Mouse (Mus musculus) heart, postnatal 25 days (tissue): Measurements from ENCODE around the gene Epha4. TPM values are rescaled to one million over a fixed set of nuclear protein-coding genes. Genes with fewer than 3 reads are reported as not detected.

Experiments
- DNase-seq: peaks from one replicate; pipeline ENCODE4 v3.0.0; 2022; ENCODE audit warnings: low spot score
- intact Hi-C: fragments of 180-260 bp; cut with DNase I; formaldehyde crosslinking; loops from one replicate; pipeline ENCODE4 v1.15.1; 2025
- total RNA-seq, 2 experiments: library from RNA; stranded (reverse); gene quantifications; 2 replicates each; pipeline ENCODE4 v1.2.3; 2021

Gene Epha4
- total RNA-seq, 2 experiments from 2014 or later = 27.4 to 28.7 TPM

DNA sequence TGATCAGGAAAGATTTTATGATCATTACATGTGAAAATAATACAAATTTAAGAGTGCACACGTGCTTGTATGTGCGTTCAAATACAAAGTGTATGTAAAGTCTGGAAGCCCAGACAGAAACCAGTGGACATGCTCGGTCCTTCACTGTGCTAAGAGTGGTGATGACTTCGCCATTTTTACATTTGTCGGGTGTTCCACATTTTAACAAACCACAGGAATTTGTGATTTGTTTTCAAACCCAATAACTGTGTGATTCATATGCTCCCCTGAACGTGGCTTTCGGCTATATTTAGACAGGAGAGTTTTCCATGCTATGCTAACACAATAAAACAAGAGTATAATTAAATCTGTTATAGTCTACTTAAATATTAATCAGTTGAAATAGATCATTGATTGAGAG is 25.5 kb downstream of the Epha4 start:
- intact Hi-C loops = loop anchor here (1.0 kb wide), 1 partner anchor 22 kb away; no protein-coding TSS in a partner anchor

DNA sequence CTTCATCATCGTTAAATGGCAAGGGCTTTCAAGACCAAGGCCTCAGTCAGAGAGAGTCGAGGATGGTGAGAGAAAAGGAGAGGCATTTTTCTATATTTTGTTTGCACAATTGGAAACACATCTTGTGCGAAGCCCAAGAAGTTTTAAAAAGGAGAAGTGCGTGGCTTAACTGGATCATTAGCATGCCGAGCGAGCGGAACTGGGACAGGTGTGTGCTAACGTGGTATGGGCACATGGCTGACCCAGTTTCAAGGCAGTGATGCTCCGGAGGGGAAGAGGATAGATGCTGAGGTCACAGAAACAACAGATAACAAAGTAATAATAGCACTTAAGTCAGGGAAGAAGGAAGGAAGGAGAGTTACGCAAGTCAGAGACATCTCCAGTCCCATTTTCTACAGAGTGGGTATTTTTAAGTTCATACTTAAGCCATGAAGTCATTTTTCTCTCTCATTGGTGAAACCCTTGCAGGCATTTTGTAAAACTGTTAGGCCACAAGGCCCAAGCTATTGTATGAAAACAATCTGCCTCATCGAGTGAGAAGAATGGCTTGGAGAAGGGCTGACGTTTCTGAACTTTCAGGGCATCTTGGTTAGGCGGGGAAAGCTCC is 26.9 kb downstream of the Epha4 start:
- intact Hi-C loops = no loop called here
- no peak for DNase-seq

More for the DNA sequence above, 25.5 kb downstream of the Epha4 start:
- no peak for DNase-seq

DNA sequence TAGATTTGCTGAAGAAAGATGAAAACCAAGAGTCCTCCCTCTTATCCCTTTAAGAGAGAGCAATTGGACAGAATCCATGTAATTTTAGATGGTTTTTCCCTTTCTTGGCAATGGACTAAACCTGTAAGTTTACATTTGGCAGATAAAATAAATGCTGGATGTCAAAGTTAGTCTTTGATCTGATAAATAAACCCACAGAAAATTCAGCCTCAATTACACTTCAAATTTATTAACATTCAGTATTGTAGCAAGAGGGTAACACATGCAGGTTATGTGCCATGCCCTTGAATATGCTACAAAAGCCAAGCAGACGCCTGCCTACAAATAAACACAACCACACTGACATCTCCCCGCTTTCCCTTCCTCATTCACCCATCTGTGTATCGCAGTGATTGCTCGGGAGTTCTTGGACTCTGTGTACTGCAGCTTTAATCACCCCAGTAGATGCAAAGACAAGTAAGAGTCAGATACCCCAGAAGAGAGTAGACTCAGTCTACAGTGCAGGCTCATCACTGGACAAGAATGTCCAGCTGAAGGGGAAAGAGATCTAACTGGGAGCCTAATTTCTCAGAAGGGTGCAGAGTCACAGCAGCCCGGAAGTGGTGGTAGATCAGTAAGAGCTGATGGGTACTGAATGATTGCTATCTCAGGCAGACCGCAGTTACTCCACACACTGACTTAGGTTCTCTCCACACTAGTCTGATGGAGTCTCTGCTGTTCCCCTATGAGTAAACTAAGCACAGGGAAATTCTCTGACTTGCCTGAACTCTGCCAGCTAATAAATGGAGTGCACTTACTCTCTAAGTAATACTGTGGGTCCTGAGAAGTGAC is 29.9 kb downstream of the Epha4 start:
- DNase-seq = no peak
- intact Hi-C loops = no loop called here

GRCm38 (mm10) chr1:77475808-77476413 is 39.0 kb downstream of the Epha4 start:
- no peak for DNase-seq
- intact Hi-C loops = no loop called here

DNA sequence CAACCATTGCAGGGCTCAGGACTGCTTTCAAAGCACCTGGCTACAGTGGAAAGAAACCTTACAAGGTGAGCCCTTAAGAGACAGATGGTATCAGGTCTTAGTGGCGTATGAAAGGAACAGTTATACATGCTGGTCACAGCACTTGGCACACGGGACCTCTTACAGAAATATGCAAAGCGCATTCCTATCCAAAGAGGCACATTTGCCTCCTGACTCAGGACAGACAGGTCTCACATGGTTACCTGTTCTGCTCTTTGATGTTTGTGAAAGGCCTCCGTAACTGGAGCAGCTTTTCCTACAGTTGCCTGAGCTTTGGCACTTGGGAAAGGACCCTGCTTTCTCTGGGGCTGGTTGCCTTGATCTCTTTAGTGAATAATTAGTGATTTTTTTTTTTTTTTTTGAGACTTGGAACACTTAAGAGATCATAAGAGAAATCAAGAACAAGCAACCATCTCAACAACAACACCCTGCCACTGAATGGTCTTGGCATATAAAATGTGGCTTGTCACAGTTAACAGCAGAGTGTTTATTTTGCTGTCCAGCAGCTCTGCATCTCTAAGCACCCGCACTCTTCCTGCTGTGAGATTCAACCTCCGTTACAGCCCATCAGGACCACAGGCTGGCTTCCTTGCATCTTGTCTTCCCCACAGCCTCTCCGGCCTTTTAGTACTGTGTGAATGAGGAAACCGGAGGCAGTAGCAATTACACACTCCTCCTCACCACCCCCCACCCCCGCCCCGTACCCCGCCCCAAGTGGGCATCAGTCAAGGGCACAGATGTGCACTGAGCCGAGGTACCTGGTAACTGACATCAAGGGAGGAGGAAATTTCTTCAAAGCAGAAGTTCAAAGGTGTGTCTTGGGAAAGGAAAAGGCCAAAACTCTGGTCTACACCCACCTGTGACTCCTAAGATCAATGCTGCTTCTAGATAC is 41.2 kb downstream of the Epha4 start:
- intact Hi-C loops = no loop called here
- no peak for DNase-seq

DNA sequence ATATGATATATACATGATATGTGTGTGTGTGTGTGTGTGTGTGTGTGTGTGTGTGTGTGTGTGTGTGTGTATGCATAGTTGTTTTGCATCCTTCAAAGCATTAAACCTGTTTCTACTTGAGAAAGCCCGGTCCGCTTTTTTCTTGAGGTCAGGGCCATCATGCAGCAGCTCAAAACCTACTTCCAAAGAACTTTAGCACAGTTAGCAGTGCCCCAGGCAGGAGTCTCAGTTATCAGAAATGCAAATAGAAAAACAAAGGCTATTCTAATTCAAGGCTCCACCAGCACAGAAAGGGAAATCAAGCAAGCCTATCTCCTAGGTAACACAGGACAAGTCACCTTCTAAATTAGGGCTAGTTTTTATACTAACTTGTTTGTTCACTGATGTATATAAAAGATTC is 42.3 kb downstream of the Epha4 start:
- DNase-seq = no peak
- intact Hi-C loops = no loop called here

- no peak for DNase-seq
- intact Hi-C loops = no loop called here
These were observed 43.4 kb downstream of the Epha4 start for GRCm38 (mm10) chr1:77471447-77471846.

DNA sequence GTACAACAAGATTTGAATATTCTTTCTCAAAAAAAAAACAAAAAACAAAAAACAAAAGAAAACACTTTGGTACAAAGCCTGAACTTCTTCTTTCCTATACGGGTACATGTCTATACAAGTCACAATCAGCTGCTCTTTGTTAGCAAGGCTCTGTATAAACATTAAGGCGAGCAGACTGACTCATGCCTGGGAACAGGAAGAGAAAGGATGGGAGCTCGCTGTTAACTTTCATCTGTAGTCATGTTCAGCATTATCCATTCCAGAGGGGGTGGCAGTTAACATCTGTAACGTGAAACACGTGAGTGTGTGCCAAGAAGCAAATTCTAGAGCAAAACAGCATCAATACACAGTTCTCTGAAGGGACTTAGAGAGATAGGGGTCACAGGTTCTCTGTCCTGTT is 43.9 kb downstream of the Epha4 start:
- no peak for DNase-seq

DNA sequence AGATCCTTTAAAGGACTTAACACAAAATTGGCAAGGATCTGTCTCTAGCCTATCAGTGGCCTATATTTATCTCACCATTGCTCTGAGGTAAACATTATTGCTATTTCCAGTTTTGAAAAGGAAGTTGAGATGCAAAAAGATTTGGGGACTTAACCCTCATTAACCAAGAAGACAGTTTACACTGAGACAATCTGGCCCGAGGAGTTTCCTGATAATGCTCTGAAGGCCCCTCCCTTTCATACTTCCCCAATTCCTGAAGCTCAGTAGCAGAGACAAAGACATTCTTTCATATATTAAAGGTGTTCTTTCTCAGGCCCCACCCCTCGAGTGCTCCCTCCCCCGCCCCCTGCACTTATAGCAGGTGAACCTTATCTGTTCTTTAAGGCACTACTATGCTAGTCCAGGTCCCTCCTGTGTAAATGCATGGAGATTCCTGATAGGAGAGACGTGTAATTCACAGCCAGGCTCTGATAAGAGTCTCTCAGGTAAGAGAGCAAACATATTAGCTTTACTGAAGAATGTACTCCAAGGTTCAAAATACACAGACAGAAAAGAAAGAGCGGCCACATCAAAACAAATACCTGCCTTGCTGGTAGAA is 46.1 kb downstream of the Epha4 start:
- DNase-seq = no peak
- intact Hi-C loops = no loop called here

More for the DNA sequence above, 43.9 kb downstream of the Epha4 start:
- intact Hi-C loops = no loop called here

GRCm38 (mm10) chr1:77465524-77465923 is 49.4 kb downstream of the Epha4 start:
- no peak for DNase-seq
- intact Hi-C loops = no loop called here

GRCm38 (mm10) chr1:77464108-77464507 is 50.8 kb downstream of the Epha4 start:
- intact Hi-C loops = no loop called here

GRCm38 (mm10) chr1:77461877-77462615 is 52.8 kb downstream of the Epha4 start:
- peak; percentile 14 for DNase-seq
- intact Hi-C loops = loop anchor here (2.0 kb wide), 1 partner anchor 53 kb away; the partner anchor contains the start of gene Epha4

More at GRCm38 (mm10) chr1:77464108-77464507, 50.8 kb downstream of the Epha4 start:
- DNase-seq = no peak

DNA sequence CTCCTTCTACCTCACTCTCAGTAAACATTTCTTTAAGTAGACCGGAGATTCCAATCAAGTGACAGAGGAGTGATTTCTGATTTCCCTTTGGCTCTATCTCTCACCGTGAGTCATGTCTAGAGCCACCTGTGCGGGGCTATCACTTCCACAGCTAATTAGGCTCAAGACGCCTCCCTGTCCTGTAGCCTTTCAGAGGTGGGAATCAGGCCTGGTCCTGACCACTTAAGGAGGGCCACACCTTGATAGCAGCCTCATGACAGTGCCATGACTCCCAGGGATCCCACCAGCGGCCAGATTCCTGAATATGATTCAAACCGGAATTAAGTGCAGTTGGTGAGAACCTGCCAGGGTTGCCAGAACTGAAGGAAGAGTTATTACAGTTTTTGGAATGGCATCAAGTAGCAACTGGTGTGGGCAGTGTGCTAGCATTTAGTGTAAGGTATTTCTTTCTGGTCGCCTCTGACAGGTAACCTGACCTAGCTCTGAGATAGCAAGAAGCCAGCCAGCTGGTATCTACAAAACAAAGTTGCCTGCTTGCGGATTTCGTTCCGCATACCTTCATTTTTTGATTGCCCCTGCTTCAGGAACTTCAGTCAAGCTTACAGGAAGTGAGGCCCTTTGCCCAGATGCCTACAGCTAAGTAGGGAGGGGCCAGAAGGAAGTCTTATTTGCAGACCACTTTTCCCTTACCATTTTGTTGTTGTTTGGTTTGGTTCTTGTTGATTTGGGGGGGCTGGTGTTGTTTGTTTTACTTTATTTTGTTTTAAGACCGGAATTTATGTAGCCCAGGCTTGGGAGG is 53.9 kb downstream of the Epha4 start:
- DNase-seq = no peak
- intact Hi-C loops = loop anchor here (2.0 kb wide), 1 partner anchor 54 kb away; the partner anchor contains the start of gene Epha4

DNA sequence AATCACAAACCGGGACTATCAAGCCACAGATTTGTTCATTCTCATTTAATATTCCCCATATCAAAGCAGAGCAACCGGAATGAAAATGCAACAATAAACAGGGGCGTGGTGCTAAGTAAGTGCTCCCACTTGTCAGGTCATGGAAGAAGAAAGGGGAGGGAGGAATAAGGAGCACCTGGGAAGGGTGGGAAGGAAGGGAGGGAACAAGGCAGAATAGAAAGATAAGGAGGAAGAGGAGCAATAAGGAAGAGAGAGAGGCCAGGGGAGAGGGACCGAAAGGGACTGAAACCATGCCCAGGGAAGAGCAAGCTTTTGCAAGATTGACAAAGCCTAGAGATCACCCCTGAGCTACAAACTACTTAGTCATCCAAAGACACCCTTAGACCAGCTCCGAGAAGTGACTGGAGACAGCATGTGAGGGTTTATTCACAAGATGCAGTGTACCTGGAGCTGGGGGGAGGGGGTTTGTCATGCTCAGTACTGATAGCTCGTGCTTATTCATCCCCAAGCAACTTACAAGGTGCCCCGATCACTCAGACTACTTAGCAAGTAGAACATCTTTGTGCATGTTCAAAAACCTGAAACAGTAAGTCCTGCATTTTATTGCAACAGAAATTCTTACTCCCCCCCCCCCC is 56.0 kb downstream of the Epha4 start:
- intact Hi-C loops = no loop called here
- no peak for DNase-seq

DNA sequence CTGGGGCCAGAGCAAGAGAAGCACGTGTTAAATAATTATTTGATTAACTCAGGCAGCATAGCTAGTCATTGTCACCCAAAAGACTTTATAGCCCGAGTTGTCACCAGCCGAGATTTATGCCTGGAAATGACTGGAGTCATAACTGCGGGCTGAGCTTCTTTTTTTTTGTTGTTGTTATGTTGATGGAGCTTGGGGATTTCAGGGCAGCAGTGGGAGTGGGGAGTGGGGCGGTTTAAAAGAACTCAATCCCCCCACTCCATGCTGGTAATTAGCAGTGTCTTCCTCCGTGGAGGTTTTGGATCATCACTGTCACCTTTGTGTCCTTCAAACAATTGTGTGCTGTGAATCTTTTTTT is 57.5 kb downstream of the Epha4 start:
- no peak for DNase-seq
- intact Hi-C loops = no loop called here

DNA sequence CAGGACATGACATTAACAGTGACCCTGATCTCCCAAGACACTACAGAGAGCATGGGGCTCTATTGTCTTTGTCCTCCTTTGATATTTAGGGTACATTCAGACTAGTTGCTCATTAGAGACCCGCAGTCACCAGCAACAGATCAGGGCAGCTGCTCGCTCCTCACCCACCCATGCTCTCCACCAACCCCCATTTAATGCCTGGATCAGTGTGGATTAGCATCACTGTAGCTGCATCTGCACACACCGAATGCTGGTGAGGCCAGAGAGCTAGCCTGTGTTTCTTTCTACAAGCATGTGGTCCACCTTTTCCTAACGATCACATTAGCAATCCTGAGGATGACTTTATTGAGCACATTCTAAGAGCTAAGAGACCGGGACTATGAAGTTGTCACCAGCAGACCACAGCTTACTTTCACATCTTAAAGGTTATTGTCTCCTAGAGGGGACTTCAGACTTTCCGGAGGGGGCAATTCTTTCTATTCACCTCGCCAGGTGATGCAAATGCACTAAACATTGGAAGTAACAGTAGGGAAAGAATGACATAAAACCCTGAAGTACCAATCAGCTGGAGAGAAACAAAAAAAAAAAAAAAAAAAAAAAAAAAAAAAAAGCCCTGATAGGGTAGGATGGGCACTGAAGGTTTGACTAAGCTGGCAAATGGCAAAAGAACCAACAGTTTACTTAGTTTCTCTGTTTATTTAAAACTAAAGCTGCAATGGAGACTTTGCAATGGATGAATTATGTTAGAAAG is 58.0 kb downstream of the Epha4 start:
- DNase-seq = no peak
- intact Hi-C loops = no loop called here

GRCm38 (mm10) chr1:77453811-77454210 is 61.1 kb downstream of the Epha4 start:
- DNase-seq = no peak
- intact Hi-C loops = no loop called here
